Mouse (Mus musculus) olfactory bulb, adult 2 months (tissue): ENCODE measurements around the gene Depdc5.

Experiments
- CTCF ChIP-seq: fragments of 200-500 bp; IDR thresholded peaks from 2 replicates; pipeline ENCODE4 v1.5.1; 2012; ENCODE audit warnings: low read depth, mild to moderate bottlenecking, low read length, moderate library complexity; ENCODE audit not compliant: insufficient read depth
- POLR2A ChIP-seq: fragments of 200-500 bp; IDR thresholded peaks from 2 replicates; pipeline ENCODE4 v1.6.1; 2012; ENCODE audit warnings: mild to moderate bottlenecking, low read depth, low read length, moderate library complexity; ENCODE audit not compliant: insufficient read depth

DNA sequence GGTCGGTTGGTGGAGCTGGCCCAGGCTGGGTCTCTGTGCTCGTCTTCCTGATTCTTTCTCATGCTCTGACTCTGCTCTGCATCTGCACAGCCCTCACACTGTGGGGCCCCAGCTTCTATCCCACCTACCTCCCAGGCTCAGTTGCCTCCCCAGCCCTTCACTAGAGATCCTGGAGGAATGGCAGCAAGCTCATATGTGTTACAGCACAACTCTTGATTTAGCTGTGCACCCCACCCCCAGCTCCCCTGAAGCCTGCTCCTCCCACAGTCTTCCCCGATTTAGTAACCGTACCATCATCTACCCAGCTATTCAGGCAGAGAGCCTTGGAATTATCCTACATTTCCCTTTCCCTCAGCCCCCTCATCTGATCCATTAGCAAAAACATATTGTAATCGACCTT is 137.6 kb downstream of the Depdc5 start:
- TF ChIP-seq CTCF (no peak), POLR2A (no peak)
